Mouse (Mus musculus) forebrain, embryonic 13.5 days (tissue): ENCODE results near the gene Xpo6. TPM values are rescaled to one million over a fixed set of nuclear protein-coding genes. Genes with fewer than 3 reads are reported as not detected.

Experiments
- ATAC-seq: fragments of 200-750 bp; cut with Nextera tagmentation; 2 replicates; pipeline ENCODE4 v1.8.0; 2017
- H3K27ac ChIP-seq: fragments of 300-500 bp; sonication (generic); 2 replicates; pipeline ENCODE4 v1.5.1; 2015; ENCODE audit warnings: inconsistent platforms, mild to moderate bottlenecking, moderate library complexity
- H3K27me3 ChIP-seq: fragments of 300-500 bp; sonication (generic); 2 replicates; pipeline ENCODE4 v1.6.1; 2015; ENCODE audit warnings: mild to moderate bottlenecking, inconsistent platforms
- H3K36me3 ChIP-seq: fragments of 300-500 bp; sonication (generic); 2 replicates; pipeline ENCODE4 v1.6.1; 2015; ENCODE audit warnings: mild to moderate bottlenecking, inconsistent platforms; ENCODE audit not compliant: poor library complexity, severe bottlenecking
- H3K4me1 ChIP-seq: fragments of 300-500 bp; sonication (generic); 2 replicates; pipeline ENCODE4 v1.6.1; 2015; ENCODE audit warnings: inconsistent platforms
- H3K4me2 ChIP-seq: fragments of 300-500 bp; sonication (generic); 2 replicates; pipeline ENCODE4 v1.6.1; 2015; ENCODE audit warnings: inconsistent platforms, mild to moderate bottlenecking, moderate library complexity
- H3K4me3 ChIP-seq: fragments of 300-500 bp; sonication (generic); 2 replicates; pipeline ENCODE4 v1.5.1; 2015; ENCODE audit warnings: mild to moderate bottlenecking, inconsistent platforms
- H3K9ac ChIP-seq: fragments of 300-500 bp; sonication (generic); 2 replicates; pipeline ENCODE4 v1.6.1; 2015; ENCODE audit warnings: mild to moderate bottlenecking, inconsistent platforms
- H3K9me3 ChIP-seq: fragments of 300-500 bp; sonication (generic); replicated peaks from 2 replicates; pipeline ENCODE4 v1.6.1; 2016; ENCODE audit warnings: inconsistent platforms
- WGBS: fragments of 180-500 bp; shearing (Covaris S2); methylation state at CpG from one replicate; pipeline ENCODE4 v1.1.7; 2015; 5-methylcytosine and 5-hydroxymethylcytosine counted together
- polyA plus RNA-seq: library from polyadenylated mRNA; unstranded; fragments of >200 nt; fragmentation: Nextera tagmentation; extraction: Ambion mirVana; gene quantifications from 2 replicates; pipeline ENCODE4 v1.2.1, GENCODE M21; 2015

Gene Xpo6
- polyA plus RNA-seq, 1 experiment from 2014 or later: 47.7 TPM

DNA sequence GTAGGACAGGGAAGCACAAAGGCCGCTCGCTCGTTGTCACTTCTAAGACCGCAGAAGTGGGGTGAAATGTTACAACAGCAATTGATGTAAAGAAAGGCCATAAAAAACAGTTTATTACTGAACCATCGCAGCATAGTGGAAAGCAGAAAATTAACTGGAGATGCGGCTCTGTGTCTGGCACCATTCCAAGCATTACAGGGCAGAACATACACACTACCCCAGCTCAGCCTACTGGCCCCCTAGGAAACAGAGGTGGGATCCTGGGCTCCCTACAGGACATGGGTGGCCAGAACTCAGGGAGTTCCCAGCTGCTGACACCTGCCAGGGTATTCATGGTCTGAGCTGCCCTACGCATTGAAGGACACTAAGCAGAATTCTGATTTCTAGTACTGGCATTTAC is 141.4 kb downstream of the Xpo6 start:
- Histone ChIP-seq H3K27ac (no peak overlapping the region), H3K9me3 (no peaks in the 10 kb centered on the region), H3K27me3 (0 out of 2 replicates have a peak, but pooled peaks cover 7% of the 10 kb centered on the region), H3K4me3 (no peak overlapping the region), H3K36me3 (no peaks in the 10 kb centered on the region), H3K4me1 (peaks cover 39% of the 10 kb centered on the region), H3K4me2 (no peak overlapping the region), H3K9ac (no peak overlapping the region)
- 32% methylated on average over 7 of the region's 7 CpGs for WGBS
- no peak for ATAC-seq

DNA sequence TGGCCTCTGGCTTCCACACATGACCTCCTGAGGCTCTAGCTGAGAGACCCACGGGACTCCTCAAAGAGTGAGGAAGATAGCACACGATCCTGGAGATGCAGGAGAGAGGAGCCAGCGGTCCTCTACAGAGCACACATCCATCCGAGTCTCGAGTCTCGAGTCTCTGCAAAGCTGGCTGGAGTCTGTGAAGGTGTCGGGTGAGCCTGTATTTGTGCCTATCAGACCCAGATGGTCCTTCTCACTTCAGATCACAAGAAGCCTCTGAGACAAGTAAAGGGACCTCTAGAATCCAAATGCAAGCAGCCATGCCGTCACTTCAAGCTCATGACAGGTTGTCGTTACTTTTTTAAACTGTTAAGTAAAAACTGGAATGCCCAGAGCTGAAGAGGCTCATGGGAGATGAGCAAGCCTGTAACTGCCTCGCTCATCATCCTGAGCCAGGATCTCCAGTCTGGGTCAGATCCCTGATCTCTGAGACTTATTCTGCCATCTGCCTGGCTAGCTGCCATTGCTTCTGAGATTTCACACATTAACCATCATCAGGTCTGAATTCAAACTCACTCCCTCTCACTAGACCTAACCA is 142.9 kb downstream of the Xpo6 start:
- peaks cover 44% of the 10 kb centered on the region for H3K4me1 ChIP-seq
- no peak overlapping the region for H3K4me2 ChIP-seq
- no peak for ATAC-seq
- H3K27ac ChIP-seq: no peak overlapping the region
- H3K9ac ChIP-seq: no peak overlapping the region
- no peaks in the 10 kb centered on the region for H3K9me3 ChIP-seq
- H3K4me3 ChIP-seq: no peak overlapping the region
- H3K36me3 ChIP-seq: no peaks in the 10 kb centered on the region
- H3K27me3 ChIP-seq: 0 out of 2 replicates have a peak, but pooled peaks cover 7% of the 10 kb centered on the region
- 78% methylated on average over 10 of the region's 10 CpGs for WGBS

DNA sequence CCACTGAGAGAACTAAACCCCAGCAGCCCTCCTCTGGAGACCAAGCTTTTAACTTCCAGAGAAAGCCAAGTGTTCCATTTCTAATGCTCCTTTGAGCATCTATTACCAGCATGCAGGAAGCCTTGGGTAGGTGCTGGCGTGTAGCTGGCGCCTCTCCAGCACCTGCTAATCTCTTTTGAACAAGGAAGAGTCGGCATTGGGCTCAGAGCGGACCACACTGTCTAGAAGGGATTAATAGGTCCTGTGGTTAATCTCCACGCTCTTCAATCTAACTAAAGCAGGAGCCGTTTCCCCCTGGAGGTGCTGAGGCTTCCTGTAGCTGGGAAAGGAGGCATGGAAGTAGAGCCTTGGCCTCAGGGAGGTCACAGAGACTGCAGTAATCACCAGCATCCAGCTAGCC is 145.7 kb downstream of the Xpo6 start:
- ATAC-seq: no peak
- 24% methylated on average over 6 of the region's 6 CpGs for WGBS
- Histone ChIP-seq H3K27ac (peak overlapping the region; percentile 16), H3K4me3 (no peak overlapping the region), H3K9me3 (no peaks in the 10 kb centered on the region), H3K27me3 (0 out of 2 replicates have a peak, but pooled peaks cover 7% of the 10 kb centered on the region), H3K36me3 (no peaks in the 10 kb centered on the region), H3K4me1 (peaks cover 37% of the 10 kb centered on the region), H3K4me2 (no peak overlapping the region), H3K9ac (no peak overlapping the region)

DNA sequence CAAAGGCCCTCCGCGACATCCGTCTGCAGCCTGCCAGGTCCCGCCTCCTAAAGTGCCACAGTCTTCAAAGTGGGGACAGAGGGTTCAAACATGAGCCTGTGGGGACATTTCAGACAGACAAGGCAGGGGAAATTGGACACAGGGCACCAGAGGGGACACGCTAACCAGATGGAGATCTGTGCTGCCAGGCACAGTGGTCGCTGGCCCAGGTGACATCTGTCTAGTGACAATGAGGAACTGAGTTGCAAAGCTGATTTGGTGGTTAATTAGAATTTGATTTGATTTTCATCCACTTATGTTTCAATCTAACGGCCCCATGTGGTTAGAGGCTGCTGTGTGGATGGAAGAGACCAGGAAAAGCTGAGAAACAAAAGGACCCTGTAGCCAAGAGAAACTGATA is 146.7 kb downstream of the Xpo6 start:
- no peak overlapping the region for H3K4me3 ChIP-seq
- H3K4me1 ChIP-seq: peaks cover 27% of the 10 kb centered on the region
- no peaks in the 10 kb centered on the region for H3K9me3 ChIP-seq
- H3K27ac ChIP-seq: no peak overlapping the region
- H3K4me2 ChIP-seq: no peak overlapping the region
- ATAC-seq: no peak
- no peak overlapping the region for H3K9ac ChIP-seq
- H3K27me3 ChIP-seq: 0 out of 2 replicates have a peak, but pooled peaks cover 7% of the 10 kb centered on the region
- no peaks in the 10 kb centered on the region for H3K36me3 ChIP-seq
- WGBS: 73% methylated on average over 7 of the region's 7 CpGs

DNA sequence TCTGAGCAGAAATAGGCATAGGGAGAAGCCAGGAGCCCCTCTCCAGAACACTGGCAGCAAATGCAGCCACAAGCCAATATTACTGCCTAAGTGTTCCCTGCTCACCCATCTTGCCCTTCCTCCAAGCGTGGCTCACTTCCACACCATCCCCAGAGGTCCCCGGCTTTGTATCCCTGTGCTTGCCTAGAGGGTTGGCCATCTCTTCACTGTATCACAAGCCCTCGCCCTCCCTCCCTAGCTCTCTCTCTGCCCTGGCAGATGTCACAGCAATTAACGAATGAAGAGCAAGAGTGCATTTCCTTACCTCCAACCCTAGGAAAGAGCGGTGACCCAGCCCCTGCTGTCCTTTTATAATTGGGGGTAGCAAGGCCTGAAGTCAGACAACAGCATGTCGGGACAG is 148.4 kb downstream of the Xpo6 start:
- H3K4me3 ChIP-seq: no peak overlapping the region
- 0 out of 2 replicates have a peak, but pooled peaks cover 7% of the 10 kb centered on the region for H3K27me3 ChIP-seq
- no peaks in the 10 kb centered on the region for H3K9me3 ChIP-seq
- H3K4me2 ChIP-seq: no peak overlapping the region
- no peak overlapping the region for H3K9ac ChIP-seq
- ATAC-seq: no peak
- H3K36me3 ChIP-seq: no peaks in the 10 kb centered on the region
- 50% methylated on average over 6 of the region's 6 CpGs for WGBS
- H3K27ac ChIP-seq: no peak overlapping the region
- peaks cover 27% of the 10 kb centered on the region for H3K4me1 ChIP-seq

Other genes with a start within 250 kb of the Xpo6 start
- gene Gsg1l, start 118.1 kb downstream of the Xpo6 start, polyA plus RNA-seq: 3.4 and 3.5 TPM in 2 replicates
- gene Sbk1, start 72.1 kb upstream of the Xpo6 start, polyA plus RNA-seq: 212 and 215 TPM in 2 replicates
- gene Lat, start 169.1 kb upstream of the Xpo6 start, polyA plus RNA-seq: 1.0 and 1.9 TPM in 2 replicates
- gene Spns1, start 176.9 kb upstream of the Xpo6 start, polyA plus RNA-seq: 58.6 and 69.2 TPM in 2 replicates
- 3.0 and 4.5 TPM in 2 replicates for gene Nfatc2ip, start 196.2 kb upstream of the Xpo6 start, polyA plus RNA-seq
- gene Cd19, start 214.4 kb upstream of the Xpo6 start, polyA plus RNA-seq: not detected in 2 replicates
- gene Rabep2, start 228.3 kb upstream of the Xpo6 start, polyA plus RNA-seq: 18.7 and 22.4 TPM in 2 replicates